Mouse (Mus musculus) thymus, postnatal 4 days (tissue): ENCODE measurements at regions not wholly inside any gene's neighbourhood (a gene's known extent, or its start where the extent isn't known, plus 50 kb on each side); places are given as distances from the start of the nearest gene placed in this dataset.

Source experiments
- DNase-seq: peaks from one replicate; pipeline ENCODE4 v3.0.0; 2021

DNA sequence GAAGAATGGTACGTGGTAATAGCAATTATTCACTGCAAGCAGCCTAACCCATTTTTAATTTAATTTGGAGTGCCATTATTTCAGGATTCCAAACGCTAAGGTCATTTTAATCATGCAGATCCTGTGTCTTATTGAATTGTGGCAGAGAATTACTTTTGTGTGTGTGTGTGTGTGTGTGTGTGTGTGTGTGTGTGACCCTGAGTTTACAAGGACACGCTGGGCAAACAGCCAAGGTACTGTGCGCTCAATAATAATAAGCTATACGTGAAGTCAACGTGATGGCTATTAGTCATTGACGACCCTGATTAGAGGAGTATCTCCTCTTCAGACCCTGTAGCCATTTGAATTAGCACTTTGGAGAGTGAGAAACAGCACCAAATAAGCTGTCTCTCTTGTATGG lies 144.1 kb downstream of the Klf7 start:
- no peak for DNase-seq

DNA sequence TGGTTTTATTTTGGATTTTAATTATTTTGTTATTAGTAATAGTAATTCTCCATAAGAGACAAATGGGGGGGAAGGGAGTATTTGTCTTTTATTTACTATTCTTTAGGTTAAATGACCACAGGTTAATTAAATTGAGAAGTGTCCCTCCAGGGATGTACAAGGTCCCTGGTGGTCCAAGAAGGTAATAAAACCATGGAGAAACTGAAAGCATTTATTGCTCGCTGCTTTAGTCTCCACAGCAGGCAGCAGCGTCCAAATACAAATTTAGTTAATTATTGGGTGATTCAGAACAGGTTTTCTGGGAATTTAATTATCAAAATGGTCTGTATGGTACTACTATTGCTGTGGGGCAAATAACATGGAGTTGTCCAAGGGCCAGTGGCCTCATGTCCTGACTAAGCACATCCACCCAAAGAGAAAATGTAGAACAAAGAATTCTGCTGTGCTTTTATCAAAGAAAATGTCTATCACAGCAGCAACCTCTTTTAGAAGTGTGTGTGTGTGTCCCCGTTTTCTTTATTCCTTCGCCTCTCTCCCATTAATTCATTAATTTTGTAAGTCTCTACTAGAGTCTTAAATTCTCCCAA lies 144.7 kb downstream of the Klf7 start:
- no peak for DNase-seq

DNA sequence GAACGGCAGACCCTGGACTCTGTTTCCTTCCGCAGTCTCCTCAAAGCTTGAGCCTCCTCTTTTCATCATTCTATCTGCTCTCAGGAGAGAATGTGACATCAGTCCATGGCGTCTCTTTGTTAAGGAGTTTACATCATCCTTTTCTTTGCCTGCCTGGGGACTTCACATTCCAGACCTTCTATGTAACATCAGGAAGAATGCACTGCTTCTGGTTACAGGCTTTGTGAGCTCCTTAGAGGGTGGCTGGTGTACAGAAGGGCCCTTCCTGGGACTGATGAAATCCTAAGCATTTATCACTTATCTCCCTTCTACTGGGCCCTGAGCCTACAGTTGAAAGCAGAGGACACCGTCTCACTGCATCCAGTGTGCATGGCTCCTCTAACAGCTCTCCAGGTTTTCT lies 145.2 kb downstream of the Klf7 start:
- no peak for DNase-seq

DNA sequence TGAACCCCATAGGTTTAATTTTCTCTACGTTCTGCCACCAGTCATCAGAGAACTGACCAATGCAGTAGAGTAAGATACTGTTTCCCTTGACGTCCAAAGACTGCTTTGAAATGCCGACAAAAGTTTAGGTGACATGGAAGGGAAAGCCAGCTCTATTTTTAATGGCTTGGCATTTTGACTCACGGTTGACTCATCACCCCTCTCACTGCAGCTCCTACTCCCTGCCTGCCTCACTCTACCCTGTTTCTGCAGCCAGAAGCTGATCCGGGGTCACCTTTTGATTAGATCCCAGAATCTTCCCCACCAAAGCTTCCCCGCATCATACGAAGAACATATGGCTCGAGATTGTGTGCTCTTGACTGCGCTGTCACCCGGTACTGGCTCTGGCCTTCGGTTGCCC lies 154.2 kb downstream of the Klf7 start:
- no peak for DNase-seq

DNA sequence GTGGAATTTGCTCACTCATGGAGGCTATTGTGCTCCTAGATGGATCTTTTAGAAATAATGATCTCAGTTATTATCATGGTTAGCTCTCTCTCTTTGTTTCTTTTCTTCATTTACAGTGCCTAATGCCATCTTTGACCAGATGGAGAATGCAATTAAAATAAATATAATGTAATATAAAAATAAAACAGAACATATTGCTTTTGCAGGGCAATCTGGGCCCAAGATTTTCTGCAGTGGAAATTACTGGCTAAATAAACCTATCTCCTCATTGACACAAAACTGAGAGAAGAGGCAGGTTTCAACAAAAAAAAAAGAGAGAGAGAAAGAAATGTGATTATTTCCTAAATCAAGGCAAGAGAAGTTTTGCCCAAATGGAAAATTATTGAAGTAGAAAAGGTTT lies 156.6 kb downstream of the Klf7 start:
- no peak for DNase-seq

DNA sequence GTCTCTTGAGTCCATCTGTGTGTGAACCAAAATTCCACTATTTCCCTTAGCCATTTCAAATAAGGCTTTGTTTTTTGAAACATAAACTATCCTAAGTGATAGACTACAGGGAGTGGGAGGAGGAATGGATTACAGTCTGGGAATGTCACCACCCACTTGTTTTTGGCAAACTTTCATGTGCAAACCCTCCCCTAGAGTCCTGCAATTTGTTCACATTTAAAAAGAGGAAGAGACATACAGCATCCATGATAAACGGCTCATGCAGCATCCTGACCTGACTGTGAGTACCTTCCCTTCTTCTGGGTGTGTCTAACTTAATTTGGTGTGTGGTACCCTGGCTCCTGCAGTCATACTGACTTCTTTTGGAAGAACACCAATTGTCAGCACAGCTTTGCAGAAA lies 157.6 kb downstream of the Klf7 start:
- DNase-seq: no peak

- no peak for DNase-seq
These were observed 166.3 kb downstream of the Klf7 start for GRCm38 (mm10) chr1:63955701-63956355.

DNA sequence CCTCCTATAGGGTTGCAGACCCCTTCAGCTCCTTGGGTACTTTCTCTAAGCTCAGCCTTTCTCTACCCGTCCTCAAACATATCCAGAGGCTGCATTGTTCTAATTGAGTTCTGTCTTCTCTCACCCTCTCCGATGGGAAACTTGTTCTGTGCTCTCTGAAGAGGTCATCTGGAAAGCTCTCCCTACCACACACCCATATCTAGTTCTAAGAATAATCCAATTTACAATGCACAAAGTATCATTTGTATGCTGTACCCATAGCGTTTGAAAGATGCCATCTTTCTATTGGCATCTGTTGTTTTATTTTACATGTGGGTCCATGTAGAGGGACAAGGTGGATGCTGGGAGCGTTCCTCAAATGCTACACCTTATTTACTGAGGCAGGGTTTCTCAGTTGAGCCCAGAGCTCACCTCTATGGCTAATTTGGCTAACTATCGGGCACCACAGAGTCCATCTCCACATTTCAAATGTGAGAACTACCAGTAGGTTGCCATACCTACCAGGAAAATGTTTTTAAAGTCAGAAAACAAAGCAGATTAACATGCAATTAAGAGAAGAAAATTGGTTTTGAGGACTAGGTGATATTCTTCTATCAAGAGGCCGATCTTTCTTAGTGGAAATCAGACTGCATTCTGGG lies 167.1 kb downstream of the Klf7 start:
- DNase-seq: no peak

DNA sequence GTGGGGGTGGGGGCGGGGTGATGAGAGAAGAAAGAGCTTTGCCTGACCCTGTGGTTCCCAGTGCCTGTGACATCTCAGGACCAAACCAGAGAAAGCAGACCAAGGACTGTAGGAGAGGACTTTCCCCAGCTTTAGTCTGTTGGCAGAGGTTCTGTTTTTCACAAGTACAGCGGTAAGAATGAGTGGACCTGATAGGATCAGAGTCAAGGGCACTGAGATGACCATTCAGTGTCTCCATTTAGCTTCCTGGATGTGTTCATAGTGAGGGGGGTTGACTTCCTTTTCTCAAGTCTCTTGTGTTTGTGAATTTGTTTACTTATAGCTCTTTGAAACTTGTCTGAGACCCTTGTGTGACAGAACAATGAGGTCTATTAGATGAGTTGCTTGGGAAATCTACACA lies 167.9 kb downstream of the Klf7 start:
- DNase-seq: no peak

DNA sequence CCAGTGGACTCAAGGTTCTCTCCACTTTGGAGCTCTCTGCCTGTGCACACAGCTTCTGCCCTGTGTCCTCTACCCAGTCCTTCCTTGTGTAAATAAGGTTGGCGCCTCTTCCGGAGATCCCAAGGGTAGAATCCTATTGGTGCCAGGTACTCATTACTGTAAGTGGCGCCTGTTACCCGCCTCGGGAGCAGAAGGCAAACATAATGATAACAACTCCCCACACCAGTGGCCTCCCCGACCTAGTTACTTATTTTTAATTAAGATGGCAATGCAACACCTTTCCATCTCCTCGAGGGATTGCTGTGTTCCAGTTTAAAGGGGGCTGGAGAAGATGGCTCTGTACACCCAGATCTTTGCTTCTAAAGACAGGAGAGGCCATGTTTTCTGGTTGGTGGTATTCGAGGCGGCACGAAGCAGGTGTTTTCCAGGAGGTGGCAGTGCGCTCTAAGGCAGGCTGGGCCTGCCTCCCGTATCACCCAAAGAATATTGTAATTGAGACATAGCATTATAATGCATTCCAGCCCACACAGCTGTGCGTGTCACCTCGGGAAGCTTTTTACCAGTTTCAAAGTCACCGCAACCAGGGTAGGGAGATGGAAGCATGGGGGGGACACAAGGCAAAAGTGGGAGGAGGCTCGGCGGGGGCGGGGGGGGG lies 168.7 kb downstream of the Klf7 start:
- DNase-seq: peak; percentile 80

GRCm38 (mm10) chr1:63951663-63952062 lies 170.4 kb downstream of the Klf7 start:
- DNase-seq: no peak

- DNase-seq: no peak
These were observed 174.8 kb downstream of the Klf7 start for GRCm38 (mm10) chr1:63947278-63947677.

DNA sequence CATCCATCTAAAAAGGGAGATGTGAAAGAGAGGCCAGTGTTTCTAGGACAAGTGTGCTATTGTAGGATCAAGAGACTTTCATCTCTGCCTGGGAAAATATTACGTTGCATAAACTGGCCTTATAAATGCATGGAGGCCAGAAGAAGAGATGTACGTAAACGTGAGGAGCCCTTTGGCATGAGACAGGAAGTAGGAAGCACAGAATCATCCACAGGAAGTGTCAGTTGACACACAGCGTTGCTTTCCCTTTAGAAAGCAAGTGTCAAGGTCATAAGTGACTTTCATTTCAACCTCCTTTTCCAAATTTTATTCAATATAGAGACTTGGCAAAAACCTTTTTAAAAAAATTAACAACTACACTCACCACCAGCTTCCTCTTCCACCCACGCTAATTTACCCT lies 175.2 kb downstream of the Klf7 start:
- no peak for DNase-seq

GRCm38 (mm10) chr1:63944786-63945185 lies 175.7 kb upstream of the 4933402D24Rik start:
- no peak for DNase-seq

DNA sequence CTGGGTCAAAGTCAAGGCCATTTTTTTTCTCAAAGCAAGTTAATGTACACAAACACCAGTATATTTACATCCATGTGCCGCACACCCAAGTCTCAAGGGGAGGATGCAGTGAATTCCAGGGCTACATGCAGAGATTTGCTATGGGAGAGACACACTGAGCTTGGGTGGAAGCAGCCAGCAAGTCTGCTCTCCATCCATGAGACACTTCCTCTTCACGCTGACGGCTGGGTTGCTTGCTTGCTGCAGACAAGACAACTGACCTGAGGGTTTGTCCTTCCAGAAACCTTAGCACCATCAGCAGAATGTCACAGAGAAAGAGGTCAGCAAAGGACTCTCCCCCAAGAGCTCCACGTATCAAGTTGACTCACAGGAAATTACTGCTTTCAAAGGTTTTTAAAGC lies 169.3 kb upstream of the 4933402D24Rik start:
- no peak for DNase-seq

- no peak for DNase-seq
These were observed 168.4 kb upstream of the 4933402D24Rik start for GRCm38 (mm10) chr1:63937480-63937879.

DNA sequence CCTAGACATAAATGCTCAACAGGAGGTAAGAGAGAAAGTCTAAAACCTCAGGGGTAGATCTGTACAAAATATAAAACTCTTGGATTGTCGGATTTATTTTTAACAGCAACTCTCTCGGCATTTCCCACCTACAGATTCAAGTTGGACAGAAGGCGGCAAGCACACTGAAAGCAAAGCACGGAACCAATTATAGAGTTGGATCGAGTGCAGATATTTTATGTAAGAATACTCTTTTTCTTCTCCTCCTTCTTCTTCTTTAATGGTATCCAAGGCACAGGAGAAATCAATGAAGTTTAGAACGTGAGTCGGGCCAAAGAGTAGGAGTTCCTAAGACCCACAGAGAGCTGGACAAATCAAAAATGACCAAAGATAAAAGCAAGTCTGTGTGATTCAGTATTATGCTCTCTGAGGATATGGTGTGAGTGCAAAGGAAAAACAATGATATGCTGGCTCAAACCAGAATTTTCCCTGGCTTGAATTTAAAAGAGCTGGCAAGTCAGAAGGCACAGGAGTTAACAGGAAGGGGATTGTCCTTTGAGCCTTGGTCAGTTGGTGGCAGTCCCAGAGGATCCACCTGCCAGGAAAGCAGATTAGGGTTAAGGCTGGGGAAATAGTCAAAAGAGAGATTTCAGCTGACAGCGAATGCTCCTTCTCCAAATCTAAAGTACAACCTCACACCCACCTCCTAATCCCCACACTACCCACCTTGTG lies 165.7 kb upstream of the 4933402D24Rik start:
- no peak for DNase-seq

DNA sequence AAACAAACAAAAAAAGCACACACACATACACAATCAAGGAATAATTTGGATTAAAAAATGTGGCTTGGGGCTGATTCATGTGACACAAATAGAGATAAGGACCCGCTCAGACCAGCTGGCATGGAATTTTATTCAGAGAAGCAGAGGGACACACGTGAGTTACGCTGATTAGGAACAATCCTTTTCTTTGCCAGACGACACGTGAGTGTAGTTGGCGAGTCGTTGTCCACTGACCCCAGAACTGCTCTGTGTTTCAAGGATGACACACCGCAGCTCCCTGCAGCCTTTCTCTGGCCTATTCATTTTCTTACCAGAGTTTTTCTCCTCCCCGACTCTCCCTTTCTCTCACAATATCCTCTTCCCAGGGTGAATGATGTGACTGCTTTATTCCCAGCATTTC lies 163.4 kb upstream of the 4933402D24Rik start:
- no peak for DNase-seq

GRCm38 (mm10) chr1:63929362-63930125 lies 160.5 kb upstream of the 4933402D24Rik start:
- no peak for DNase-seq

DNA sequence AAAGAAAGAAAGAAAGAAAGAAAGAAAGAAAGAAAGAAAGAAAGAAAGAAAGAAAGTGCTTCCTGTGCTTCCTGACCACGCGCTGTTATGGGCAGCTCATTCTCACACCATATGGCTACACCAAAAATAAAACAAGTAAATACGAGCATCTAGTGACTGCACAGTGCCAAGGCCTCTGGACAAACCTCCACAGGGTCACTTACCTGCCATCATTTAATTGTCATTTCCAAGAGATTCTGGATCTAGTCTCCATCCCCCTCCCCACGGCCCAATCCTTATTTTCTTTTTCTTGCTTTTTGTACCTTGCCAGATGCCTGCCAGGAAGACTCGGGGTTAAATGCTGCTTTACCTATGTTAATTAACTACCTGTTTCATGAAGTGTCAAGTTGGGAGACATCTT lies 159.8 kb upstream of the 4933402D24Rik start:
- DNase-seq: no peak

DNA sequence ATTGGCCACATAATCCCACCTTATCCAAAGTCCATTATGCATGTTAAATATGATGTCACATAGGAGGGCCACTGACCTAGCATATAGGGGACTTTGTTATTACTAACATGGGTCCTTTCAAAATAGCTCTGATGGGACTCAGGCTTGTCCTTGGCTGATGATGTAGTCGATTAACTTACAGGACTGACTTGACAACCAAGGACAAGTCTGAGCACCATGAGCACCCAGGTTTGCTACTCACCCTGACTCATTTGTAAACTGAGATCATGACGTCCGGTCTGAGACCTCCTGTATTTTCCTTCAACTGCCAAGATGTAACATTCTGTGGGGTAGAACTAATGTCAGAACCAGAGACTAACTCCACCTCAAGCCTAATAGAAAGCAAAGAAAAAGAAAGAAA lies 159.3 kb upstream of the 4933402D24Rik start:
- DNase-seq: no peak

DNA sequence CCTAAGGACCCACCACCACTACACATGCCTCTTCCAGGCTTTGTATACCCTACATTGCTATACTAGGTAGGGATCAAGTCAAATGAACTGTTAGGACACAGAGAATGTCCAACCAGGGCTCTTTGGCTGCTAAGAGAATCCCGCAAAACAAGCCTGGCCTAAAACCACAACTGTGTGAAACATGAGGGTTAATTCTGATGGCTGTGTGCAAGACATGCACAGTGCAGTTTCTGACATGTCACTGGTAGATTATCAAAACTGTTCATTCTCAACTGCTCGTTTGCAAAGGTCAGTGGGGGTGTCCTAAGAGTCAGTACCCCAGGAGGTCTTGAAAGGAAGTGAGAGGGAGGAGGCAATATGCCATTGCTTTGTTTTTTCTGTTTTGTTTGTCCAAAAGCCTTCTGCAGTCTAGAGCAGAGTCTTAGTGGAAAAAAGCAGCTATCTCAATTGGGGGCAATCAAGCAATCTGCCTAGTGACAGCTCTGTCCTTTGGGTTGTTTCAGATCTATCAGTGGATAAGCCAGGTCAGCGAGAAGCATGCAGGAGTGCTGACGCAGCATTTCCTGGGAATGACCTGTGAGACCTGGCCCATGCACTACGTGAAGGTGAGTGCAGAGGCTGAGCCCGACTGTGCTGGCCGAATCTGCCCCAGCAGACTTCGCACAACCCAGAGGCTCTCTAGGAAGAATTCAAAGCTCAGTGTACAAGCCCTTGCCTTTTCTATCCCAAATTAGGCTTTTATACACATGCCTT lies 151.3 kb upstream of the 4933402D24Rik start:
- no peak for DNase-seq
